Mouse (Mus musculus) liver, embryonic 14.5 days (tissue): ENCODE data around the gene Ikbip. TPM values are rescaled to one million over a fixed set of nuclear protein-coding genes. Genes with fewer than 3 reads are reported as not detected.

Experiments
- ATAC-seq: fragments of 200-750 bp; cut with Nextera tagmentation; 2 replicates; pipeline ENCODE4 v1.8.0; 2017; ENCODE audit warnings: moderate number of reproducible peaks, mild to moderate bottlenecking, moderate library complexity; ENCODE audit not compliant: insufficient read depth
- DNase-seq, 3 experiments: peaks; one replicate each; pipeline ENCODE4 v3.0.0-alpha.2; 2012 to 2013; ENCODE audit warnings: low read depth in 3 of 3, low spot score in 3 of 3
- H3K27ac ChIP-seq: fragments of 300-500 bp; sonication (generic); 2 replicates; pipeline ENCODE4 v1.5.1; 2014; ENCODE audit warnings: moderate library complexity, mild to moderate bottlenecking, control low read depth, inconsistent platforms
- H3K27me3 ChIP-seq: fragments of 300-500 bp; sonication (generic); 2 replicates; pipeline ENCODE4 v1.6.1; 2014; ENCODE audit warnings: mild to moderate bottlenecking, low read length, moderate library complexity; ENCODE audit not compliant: control insufficient read depth, insufficient read depth
- H3K36me3 ChIP-seq: fragments of 300-500 bp; sonication (generic); replicated peaks from 2 replicates; pipeline ENCODE4 v1.6.1; 2014; ENCODE audit warnings: low read depth; ENCODE audit not compliant: control insufficient read depth, insufficient read depth
- H3K4me1 ChIP-seq, 2 experiments: fragments of 200-500 bp in 1 of 2; fragments of 300-500 bp in 1 of 2; sonication (generic) in 1 of 2; replicated peaks; 2 replicates each; pipeline ENCODE4 v1.6.1; 2012 to 2014; ENCODE audit warnings: antibody characterized with exemption in 1 of 2, inconsistent platforms in 1 of 2, low read length in 1 of 2; ENCODE audit not compliant: control insufficient read depth in 2 of 2, insufficient read depth in 2 of 2
- H3K4me2 ChIP-seq: fragments of 300-500 bp; sonication (generic); 2 replicates; pipeline ENCODE4 v1.6.1; 2014; ENCODE audit warnings: low read depth, mild to moderate bottlenecking, control low read depth, moderate library complexity
- H3K4me3 ChIP-seq, 2 experiments: fragments of 200-500 bp in 1 of 2; fragments of 300-500 bp in 1 of 2; sonication (generic) in 1 of 2; 2 replicates each; pipeline ENCODE4 v1.5.1; 2012 to 2014; ENCODE audit warnings: low read depth in 2 of 2, low read length in 2 of 2, mild to moderate bottlenecking in 2 of 2, control low read depth in 1 of 2, inconsistent platforms in 1 of 2, moderate library complexity in 1 of 2; ENCODE audit not compliant: insufficient read depth in 1 of 2
- H3K9ac ChIP-seq: fragments of 300-500 bp; sonication (generic); replicated peaks from 2 replicates; pipeline ENCODE4 v1.6.1; 2014; ENCODE audit warnings: mild to moderate bottlenecking, control low read depth, moderate library complexity
- H3K9me3 ChIP-seq: fragments of 300-500 bp; sonication (generic); 2 replicates; pipeline ENCODE4 v1.6.1; 2016; ENCODE audit warnings: low read length, mixed read lengths; ENCODE audit not compliant: control insufficient read depth
- CTCF ChIP-seq: IDR thresholded peaks from 2 replicates; pipeline ENCODE4 v1.5.1; 2016; ENCODE audit warnings: antibody characterized with exemption, low read depth, control low read depth
- EP300 ChIP-seq: IDR thresholded peaks from 2 replicates; pipeline ENCODE4 v1.6.1; 2016; ENCODE audit warnings: antibody characterized with exemption, low read depth
- WGBS: fragments of 180-500 bp; shearing (Covaris S2); extraction: QIAGEN DNeasy Blood & Tissue Kit; methylation state at CpG from one replicate; pipeline ENCODE4 v1.1.7; 2014; ENCODE audit not compliant: insufficient replicate concordance; 5-methylcytosine and 5-hydroxymethylcytosine counted together
- polyA plus RNA-seq, 2 experiments: library from polyadenylated mRNA; depleted of rRNA in 1 of 2; stranded (reverse) in 1 of 2; unstranded in 1 of 2; fragments of >200 nt; fragmentation: Nextera tagmentation in 1 of 2; extraction: Ambion mirVana in 1 of 2; gene quantifications; 2 replicates each; pipeline versions ENCODE4 v1.2.1 to v1.2.3; 2012 to 2014

The Ikbip gene
- polyA plus RNA-seq, 2 experiments, result 4.0 to 7.9 TPM

DNA sequence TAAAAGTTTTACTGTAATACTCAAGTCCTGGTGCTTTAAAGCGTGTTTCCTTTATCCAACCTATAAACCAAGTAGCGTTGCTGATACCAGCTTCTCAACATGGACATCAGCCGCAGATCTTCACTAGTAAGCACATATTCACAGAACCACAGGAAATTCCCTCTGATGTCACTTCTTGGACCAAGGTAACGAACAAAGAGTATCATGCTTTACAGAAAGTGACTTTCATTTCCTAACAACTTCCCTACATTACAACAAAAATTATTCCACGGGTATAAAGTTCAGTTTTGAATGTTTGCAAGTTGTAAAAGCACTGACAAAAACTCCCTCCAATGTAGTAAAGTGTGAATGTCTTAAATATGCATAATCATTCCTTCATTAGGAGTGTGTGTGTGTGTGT, 2.2 kb upstream of the Ikbip start:
- no peak overlapping the region for H3K4me3 ChIP-seq
- no peak for ATAC-seq
- no peaks in the 10 kb centered on the region for H3K9me3 ChIP-seq
- TF ChIP-seq CTCF (no peak), EP300 (no peak)
- 65% methylated on average over 5 of the region's 5 CpGs for WGBS
- H3K4me1 ChIP-seq, result no peaks in the 10 kb centered on the region; a peak in 2 of 4 replicates
- no peak for DNase-seq
- peaks cover 11% of the 10 kb centered on the region; the same call in 1 of the 2 replicates for H3K36me3 ChIP-seq
- H3K27ac ChIP-seq, result no peak overlapping the region
- H3K4me2 ChIP-seq, result peak overlapping the region; percentile 85
- no peak overlapping the region for H3K9ac ChIP-seq
- H3K27me3 ChIP-seq, result no peaks in the 10 kb centered on the region

GRCm38 (mm10) chr10:91081959-91082507, 707 bp upstream of the Ikbip start:
- DNase-seq, result peak; percentile 34 to 44 (median 36)
- H3K9me3 ChIP-seq, result no peaks in the 10 kb centered on the region

DNA sequence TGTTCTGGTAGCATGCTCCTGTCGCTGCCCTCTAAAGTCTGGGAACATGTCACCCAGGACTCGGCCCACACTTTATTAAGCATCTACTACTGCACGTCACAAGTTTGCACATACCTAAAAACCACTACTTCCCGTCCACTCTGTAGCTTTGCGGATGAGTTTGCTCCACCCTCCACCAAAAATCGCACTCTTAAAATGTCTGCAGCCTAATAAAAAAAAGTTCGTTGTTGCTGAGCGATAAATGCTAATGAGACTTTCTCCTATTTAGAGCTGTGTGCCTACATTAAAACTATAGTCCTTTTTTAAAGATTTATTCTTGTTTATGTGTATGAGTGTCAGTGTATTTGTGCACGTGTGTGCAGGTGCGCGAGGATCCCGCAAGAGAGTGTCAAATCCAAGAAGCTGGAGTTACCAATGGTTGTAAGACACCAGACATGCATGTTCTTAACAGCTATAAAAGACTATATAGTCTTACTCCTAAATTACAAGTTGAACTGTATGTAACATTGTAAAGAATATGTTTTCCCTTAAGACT, 720 bp downstream of the Ikbip start:
- Histone ChIP-seq H3K27me3 (no peaks in the 10 kb centered on the region), H3K36me3 (peaks cover 6% of the 10 kb centered on the region; the same call in 1 of the 2 replicates), H3K9ac (peak overlapping the region; percentile 55), H3K4me2 (peak overlapping the region; percentile 85), H3K4me1 (no peaks in the 10 kb centered on the region; a peak in 2 of 4 replicates), H3K9me3 (no peaks in the 10 kb centered on the region), H3K4me3 (peak overlapping the region; percentile 63 to 95), H3K27ac (no peak overlapping the region)
- TF ChIP-seq CTCF, result no peak
- no peak for TF ChIP-seq EP300
- no peak for DNase-seq
- ATAC-seq, result no peak
- 37% methylated on average over 12 of the region's 12 CpGs for WGBS

More at GRCm38 (mm10) chr10:91081959-91082507, 707 bp upstream of the Ikbip start:
- Histone ChIP-seq H3K4me2 (peak overlapping the region; percentile 85), H3K9ac (peak overlapping the region; percentile 94), H3K27me3 (no peaks in the 10 kb centered on the region), H3K36me3 (peaks cover 11% of the 10 kb centered on the region; the same call in 1 of the 2 replicates), H3K27ac (peak overlapping the region; percentile 67), H3K4me1 (no peaks in the 10 kb centered on the region; a peak in 2 of 4 replicates), H3K4me3 (peak overlapping the region; percentile 80 to 95)
- peak; percentile 31 for ATAC-seq
- TF ChIP-seq CTCF (no peak), EP300 (no peak)
- WGBS, result under 1% methylated on average over 27 of the region's 27 CpGs

GRCm38 (mm10) chr10:91092812-91093211, 10.1 kb downstream of the Ikbip start:
- 77% methylated on average over 4 of the region's 4 CpGs for WGBS
- TF ChIP-seq CTCF, result no peak

DNA sequence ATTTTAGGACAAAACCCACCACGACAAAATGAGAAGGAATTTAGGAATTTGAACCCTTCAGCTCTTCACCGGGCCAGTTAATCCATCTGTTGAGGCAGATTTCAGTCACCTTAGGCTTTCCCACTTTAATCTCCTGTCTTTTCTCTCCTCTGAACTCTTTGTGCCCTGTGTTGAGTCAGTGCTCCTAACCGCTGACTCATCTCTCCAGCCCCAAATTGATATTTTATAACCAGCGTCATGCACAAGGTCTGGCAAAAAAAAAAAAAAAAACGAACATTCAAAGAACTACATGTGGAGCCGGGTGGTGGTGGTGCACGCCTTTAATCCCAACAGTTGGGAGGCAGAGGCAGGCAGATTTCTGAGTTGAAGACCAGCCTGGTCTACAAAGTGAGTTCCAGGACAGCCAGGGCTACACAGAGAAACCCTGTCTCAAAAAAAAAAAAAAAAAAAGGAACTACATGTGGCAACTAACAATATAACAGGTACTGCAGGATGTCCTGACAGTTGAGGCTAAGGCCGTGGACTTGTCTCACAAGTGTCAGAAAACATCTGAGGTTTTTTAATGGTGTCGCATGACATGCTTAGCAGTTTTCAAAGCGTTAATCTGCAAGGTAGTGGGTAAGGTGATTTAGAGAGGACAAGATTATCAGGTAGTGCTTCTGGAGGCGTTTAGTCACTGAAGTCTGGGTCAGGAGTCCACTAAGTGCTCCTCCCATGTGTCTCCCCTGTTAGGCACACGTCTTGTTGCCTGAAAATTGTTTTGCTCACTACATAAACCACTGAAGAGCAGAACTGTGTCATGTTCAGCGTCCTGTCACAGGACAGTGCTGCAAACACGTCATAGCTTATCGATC, 11.7 kb downstream of the Ikbip start:
- WGBS, result 58% methylated on average over 15 of the region's 15 CpGs
- H3K4me2 ChIP-seq, result no peak overlapping the region
- no peak for ATAC-seq

More at GRCm38 (mm10) chr10:91092812-91093211, 10.1 kb downstream of the Ikbip start:
- H3K27me3 ChIP-seq, result no peaks in the 10 kb centered on the region
- no peak overlapping the region for H3K9ac ChIP-seq
- ATAC-seq (no peak), DNase-seq (no peak)
- no peaks in the 10 kb centered on the region for H3K9me3 ChIP-seq
- no peak overlapping the region for H3K4me2 ChIP-seq
- no peak overlapping the region for H3K4me3 ChIP-seq
- no peaks in the 10 kb centered on the region for H3K36me3 ChIP-seq
- H3K4me1 ChIP-seq, result no peaks in the 10 kb centered on the region
- no peak overlapping the region for H3K27ac ChIP-seq

More for the DNA sequence above, 11.7 kb downstream of the Ikbip start:
- H3K36me3 ChIP-seq, result no peaks in the 10 kb centered on the region
- TF ChIP-seq CTCF (no peak), EP300 (no peak)
- no peak overlapping the region for H3K4me3 ChIP-seq
- no peak overlapping the region for H3K27ac ChIP-seq
- no peaks in the 10 kb centered on the region for H3K9me3 ChIP-seq
- no peaks in the 10 kb centered on the region for H3K4me1 ChIP-seq
- H3K9ac ChIP-seq, result no peak overlapping the region
- DNase-seq, result no peak
- H3K27me3 ChIP-seq, result no peaks in the 10 kb centered on the region
